Mouse (Mus musculus): Measurements from ENCODE around the gene Ropn1. TPM values are rescaled to one million over a fixed set of nuclear protein-coding genes. Genes with fewer than 3 reads are reported as not detected.
"Not testable (repeated sequence)": the region's sequence is repeated elsewhere in the genome, so short reads cannot be mapped to it uniquely, and the experiment has no call there.

The Ropn1 gene
- polyA plus RNA-seq, 1 experiment from 2014 or later = not detected

DNA sequence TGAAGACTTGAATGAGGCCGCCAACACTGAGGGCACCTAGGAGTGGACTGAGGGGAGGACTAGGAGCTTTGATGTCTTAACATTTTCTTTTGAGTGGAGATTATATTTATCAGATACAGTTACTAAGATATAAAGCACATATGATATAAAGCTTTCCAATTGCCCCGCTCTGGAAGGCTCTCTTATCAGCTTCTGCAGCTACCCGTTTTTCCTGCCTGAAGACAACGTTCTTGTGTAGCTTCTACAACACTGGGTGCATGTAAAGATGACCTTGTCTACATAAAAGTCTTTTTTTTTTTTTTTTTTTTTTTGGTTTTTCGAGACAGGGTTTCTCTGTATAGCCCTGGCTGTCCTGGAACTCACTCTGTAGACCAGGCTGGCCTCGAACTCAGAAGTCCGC, 44.8 kb downstream of the Ropn1 start:
- WGBS = 91% methylated on average over 6 of the region's 7 CpGs

DNA sequence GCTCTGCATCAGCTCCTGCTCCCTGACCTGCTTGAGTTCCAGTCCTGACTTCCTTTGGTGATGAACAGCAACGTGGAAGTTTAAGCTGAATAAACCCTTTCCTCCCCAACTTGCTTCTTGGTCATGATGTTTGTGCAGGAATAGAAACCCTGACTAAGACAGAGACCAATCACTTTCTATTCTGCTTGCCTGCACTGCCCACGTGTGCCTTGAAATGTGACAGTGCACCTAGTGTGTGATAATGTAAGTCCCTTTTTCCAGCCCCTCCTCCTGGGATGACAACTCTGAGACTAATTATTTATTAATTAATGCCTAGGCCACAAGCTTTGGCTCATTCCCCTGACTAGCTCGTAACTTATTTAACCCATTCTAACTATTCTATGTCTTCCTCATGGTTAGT, 49.0 kb downstream of the Ropn1 start:
- H3K9ac ChIP-seq; H3K9me3 ChIP-seq (replicated peaks); H3K27ac ChIP-seq; H3K4me3 ChIP-seq (replicated peaks); H3K4me1 ChIP-seq; ATAC-seq (replicated peaks; ENCODE audit: low FRiP score); H3K27me3 ChIP-seq; H3K4me2 ChIP-seq: not testable (repeated sequence)
- 73% methylated on average over 3 of the region's 3 CpGs for WGBS
- peaks cover 38% of the 10 kb centered on the region for H3K36me3 ChIP-seq

More for the DNA sequence above, 44.8 kb downstream of the Ropn1 start:
- H3K27ac ChIP-seq = no peak overlapping the region
- no peaks in the 10 kb centered on the region for H3K9me3 ChIP-seq (replicated peaks)
- no peak overlapping the region for H3K4me3 ChIP-seq (replicated peaks)
- ATAC-seq (replicated peaks; ENCODE audit: low FRiP score) = no peak
- no peak overlapping the region for H3K4me2 ChIP-seq
- peaks cover 7% of the 10 kb centered on the region for H3K4me1 ChIP-seq
- H3K9ac ChIP-seq = no peak overlapping the region
- H3K27me3 ChIP-seq = no peaks in the 10 kb centered on the region
- H3K36me3 ChIP-seq = peaks cover 23% of the 10 kb centered on the region; the same call in 1 of the 2 replicates

DNA sequence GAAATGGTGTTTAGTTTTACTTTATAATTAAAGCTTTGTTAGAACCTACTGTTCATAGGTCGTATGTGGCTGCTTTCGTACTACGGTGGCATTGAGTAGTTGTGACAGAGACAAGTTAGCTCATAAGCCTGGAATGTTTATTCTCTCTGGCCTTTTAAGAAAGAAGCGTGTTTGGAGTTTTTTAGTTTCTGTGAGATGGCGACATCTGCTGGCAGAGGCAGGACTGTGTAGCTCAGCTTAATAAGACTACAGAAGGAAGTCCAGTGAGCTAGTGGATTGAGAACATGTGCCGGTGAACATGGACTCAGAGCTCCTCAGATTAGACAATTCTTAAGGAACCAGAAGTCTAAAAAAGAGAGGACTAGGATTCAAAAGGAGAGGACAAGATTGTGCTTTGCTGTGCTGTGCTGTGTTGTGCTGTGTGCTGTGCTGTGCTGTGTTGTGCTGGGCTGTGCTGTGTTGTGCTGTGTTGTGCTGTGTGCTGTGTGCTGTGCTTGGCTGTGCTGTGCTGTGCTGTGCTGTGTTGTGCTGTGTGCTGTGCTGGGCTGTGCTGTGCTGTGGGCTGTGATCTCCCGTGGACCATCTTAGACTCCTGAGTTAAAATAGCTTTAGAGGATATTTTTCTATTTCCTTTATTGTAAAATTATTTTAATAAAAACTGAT, 50.6 kb downstream of the Ropn1 start:
- no peak overlapping the region for H3K27ac ChIP-seq
- peak; percentile 67; the same call in 1 of the 2 replicates for ATAC-seq (replicated peaks; ENCODE audit: low FRiP score)
- no peaks in the 10 kb centered on the region for H3K27me3 ChIP-seq
- no peaks in the 10 kb centered on the region for H3K9me3 ChIP-seq (replicated peaks)
- peaks cover 51% of the 10 kb centered on the region for H3K36me3 ChIP-seq
- no peak overlapping the region for H3K9ac ChIP-seq
- WGBS = 22% methylated on average over 7 of the region's 7 CpGs
- no peak overlapping the region for H3K4me3 ChIP-seq (replicated peaks)
- no peak overlapping the region for H3K4me2 ChIP-seq
- H3K4me1 ChIP-seq = no peaks in the 10 kb centered on the region

DNA sequence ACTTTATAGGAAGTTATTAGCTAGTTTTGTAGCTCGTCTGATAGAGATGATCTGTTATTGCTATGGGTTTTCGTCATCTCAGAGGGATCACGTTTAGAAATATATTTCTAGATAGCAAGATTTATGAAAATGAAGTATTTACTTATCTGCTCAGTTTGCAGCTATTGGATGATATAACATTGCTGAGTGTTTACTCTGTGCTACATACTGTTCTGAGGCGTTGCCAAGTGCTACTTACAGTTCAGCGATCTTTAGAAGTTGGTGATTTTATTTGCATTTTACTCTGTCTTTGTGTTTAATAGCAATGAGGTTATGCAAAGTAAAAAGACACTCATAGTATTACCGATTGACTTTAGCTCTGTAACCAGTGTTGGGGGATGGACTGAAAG, 51.1 kb downstream of the Ropn1 start:
- ATAC-seq (replicated peaks; ENCODE audit: low FRiP score) = no peak
- Histone ChIP-seq H3K9me3 (replicated peaks) (no peaks in the 10 kb centered on the region), H3K4me3 (replicated peaks) (no peak overlapping the region), H3K27me3 (no peaks in the 10 kb centered on the region), H3K4me1 (no peaks in the 10 kb centered on the region), H3K27ac (no peak overlapping the region), H3K4me2 (no peak overlapping the region), H3K9ac (no peak overlapping the region), H3K36me3 (peaks cover 55% of the 10 kb centered on the region)
- WGBS = 82% methylated on average over 6 of the region's 6 CpGs

DNA sequence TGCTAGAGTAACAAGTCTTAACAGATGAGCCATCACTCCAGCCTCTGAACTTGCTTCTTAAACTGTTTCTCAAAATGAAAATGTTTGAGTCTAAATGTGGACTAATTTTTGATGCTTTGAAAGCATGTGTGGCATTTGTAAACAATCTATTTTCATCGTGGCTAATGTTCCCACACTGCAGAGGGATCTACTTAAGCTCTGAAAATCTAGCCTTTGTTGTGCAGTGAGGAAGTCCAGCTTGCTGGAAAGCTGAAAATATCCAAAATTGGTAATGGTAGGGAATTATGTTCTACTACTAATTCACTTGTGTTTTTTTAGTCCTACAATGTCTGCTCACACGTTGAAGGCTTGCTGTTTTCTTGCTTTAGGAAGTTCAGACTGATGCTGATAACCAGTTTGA, 56.3 kb downstream of the Ropn1 start:
- H3K9ac ChIP-seq = no peak overlapping the region
- H3K9me3 ChIP-seq (replicated peaks) = no peaks in the 10 kb centered on the region
- H3K27me3 ChIP-seq = no peaks in the 10 kb centered on the region
- H3K36me3 ChIP-seq = peaks cover 67% of the 10 kb centered on the region
- no peak overlapping the region for H3K4me2 ChIP-seq
- 87% methylated on average over 2 of the region's 2 CpGs for WGBS
- no peak for ATAC-seq (replicated peaks; ENCODE audit: low FRiP score)
- no peak overlapping the region for H3K27ac ChIP-seq
- H3K4me3 ChIP-seq (replicated peaks) = no peak overlapping the region
- no peaks in the 10 kb centered on the region for H3K4me1 ChIP-seq

DNA sequence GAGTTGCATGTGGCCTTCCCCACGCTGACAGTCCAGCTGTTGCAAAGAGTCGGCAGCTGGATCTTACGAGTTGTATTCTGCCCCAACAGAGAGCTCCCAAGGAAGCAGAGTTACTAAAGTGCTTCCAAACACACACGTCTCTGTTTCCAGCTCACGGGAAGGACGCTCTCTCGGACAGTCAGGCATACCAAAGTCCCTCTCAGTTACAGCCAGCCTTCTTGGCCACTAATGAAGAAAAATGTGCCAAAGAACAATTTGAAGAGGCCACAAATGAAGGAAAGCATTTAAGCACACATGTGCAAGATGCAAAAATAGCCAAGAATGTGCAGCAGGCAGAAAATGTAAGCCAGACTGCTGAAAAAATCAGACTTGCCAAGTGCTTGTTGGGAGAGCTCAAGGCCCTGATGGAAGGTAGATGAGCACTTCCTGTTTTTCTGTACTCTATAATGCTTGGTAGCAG, 56.8 kb downstream of the Ropn1 start:
- no peak for ATAC-seq (replicated peaks; ENCODE audit: low FRiP score)
- Histone ChIP-seq H3K9me3 (replicated peaks) (no peaks in the 10 kb centered on the region), H3K4me2 (no peak overlapping the region), H3K9ac (no peak overlapping the region), H3K27me3 (no peaks in the 10 kb centered on the region), H3K27ac (no peak overlapping the region), H3K36me3 (peaks cover 65% of the 10 kb centered on the region), H3K4me3 (replicated peaks) (no peak overlapping the region), H3K4me1 (no peaks in the 10 kb centered on the region)
- WGBS = 90% methylated on average over 7 of the region's 7 CpGs

DNA sequence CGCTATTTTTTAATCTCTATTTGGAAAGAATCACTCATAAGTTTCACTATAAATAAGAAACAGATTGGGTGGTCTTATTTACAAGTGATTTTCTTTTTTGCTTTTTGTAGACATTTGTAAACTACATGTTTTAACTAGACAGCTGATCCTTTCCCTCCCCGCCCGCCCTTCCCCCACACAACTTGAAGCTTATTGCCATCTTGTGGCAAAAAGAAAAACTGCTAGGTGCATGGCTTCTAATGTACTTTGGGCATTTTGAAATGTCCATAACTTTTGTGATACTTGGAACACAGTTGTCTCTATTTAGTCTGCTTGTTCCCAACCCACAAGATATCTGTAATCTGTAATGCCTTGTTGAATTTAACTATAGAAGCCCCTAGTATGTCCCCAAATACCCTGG, 61.8 kb downstream of the Ropn1 start:
- 90% methylated on average over 3 of the region's 3 CpGs for whole genome bisulfite sequencing
- H3K4me2 ChIP-seq = no peak overlapping the region
- no peaks in the 10 kb centered on the region for H3K27me3 ChIP-seq
- H3K9me3 ChIP-seq (replicated peaks) = no peaks in the 10 kb centered on the region
- H3K36me3 ChIP-seq = peaks cover 59% of the 10 kb centered on the region
- ATAC-seq (replicated peaks; ENCODE audit: low FRiP score) = no peak
- H3K9ac ChIP-seq = no peak overlapping the region
- no peak overlapping the region for H3K4me3 ChIP-seq (replicated peaks)
- H3K27ac ChIP-seq = no peak overlapping the region
- no peaks in the 10 kb centered on the region for H3K4me1 ChIP-seq

DNA sequence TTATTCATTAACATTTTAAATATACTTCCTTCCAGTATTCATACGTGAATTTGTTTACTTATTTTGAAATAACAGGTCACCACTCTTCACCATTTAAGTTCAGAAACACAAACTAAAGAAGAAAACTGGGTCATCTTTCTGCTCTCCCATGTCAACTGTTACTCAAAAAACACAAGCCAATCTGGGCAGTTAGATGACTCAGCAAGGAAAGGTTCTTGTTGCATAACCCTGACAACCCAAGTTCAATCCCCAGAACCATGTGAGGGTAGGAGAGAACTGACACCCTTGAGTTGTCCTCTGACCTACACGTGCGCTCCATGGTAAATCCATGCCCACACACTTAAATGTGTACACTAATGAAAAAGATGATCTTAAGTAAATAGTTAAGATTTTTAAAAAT, 75.4 kb downstream of the Ropn1 start:
- Histone ChIP-seq H3K4me2 (no peak overlapping the region), H3K9ac (no peak overlapping the region), H3K4me3 (replicated peaks) (no peak overlapping the region), H3K36me3 (peaks cover 45% of the 10 kb centered on the region), H3K4me1 (no peaks in the 10 kb centered on the region), H3K9me3 (replicated peaks) (no peaks in the 10 kb centered on the region), H3K27me3 (no peaks in the 10 kb centered on the region), H3K27ac (no peak overlapping the region)
- WGBS = 94% methylated on average over 3 of the region's 3 CpGs
- no peak for ATAC-seq (replicated peaks; ENCODE audit: low FRiP score)

Other genes with a start within 250 kb of the Ropn1 start
- gene Kalrn, start 76.4 kb upstream of the Ropn1 start, polyA plus RNA-seq (2015; fragmentation: Nextera tagmentation; extraction: Ambion mirVana) = 15.6 and 15.8 TPM in 2 replicates
- 7.0 and 7.6 TPM in 2 replicates for gene Ccdc14, start 40.7 kb downstream of the Ropn1 start, polyA plus RNA-seq (2015; fragmentation: Nextera tagmentation; extraction: Ambion mirVana)
- 47.5 and 97.3 TPM in 2 replicates for gene Mylk, start 95.3 kb downstream of the Ropn1 start, polyA plus RNA-seq (2015; fragmentation: Nextera tagmentation; extraction: Ambion mirVana)

Measured in kidney, embryonic 15.5 days (tissue).